Mouse (Mus musculus): ENCODE measurements around the gene Llgl2.

DNA sequence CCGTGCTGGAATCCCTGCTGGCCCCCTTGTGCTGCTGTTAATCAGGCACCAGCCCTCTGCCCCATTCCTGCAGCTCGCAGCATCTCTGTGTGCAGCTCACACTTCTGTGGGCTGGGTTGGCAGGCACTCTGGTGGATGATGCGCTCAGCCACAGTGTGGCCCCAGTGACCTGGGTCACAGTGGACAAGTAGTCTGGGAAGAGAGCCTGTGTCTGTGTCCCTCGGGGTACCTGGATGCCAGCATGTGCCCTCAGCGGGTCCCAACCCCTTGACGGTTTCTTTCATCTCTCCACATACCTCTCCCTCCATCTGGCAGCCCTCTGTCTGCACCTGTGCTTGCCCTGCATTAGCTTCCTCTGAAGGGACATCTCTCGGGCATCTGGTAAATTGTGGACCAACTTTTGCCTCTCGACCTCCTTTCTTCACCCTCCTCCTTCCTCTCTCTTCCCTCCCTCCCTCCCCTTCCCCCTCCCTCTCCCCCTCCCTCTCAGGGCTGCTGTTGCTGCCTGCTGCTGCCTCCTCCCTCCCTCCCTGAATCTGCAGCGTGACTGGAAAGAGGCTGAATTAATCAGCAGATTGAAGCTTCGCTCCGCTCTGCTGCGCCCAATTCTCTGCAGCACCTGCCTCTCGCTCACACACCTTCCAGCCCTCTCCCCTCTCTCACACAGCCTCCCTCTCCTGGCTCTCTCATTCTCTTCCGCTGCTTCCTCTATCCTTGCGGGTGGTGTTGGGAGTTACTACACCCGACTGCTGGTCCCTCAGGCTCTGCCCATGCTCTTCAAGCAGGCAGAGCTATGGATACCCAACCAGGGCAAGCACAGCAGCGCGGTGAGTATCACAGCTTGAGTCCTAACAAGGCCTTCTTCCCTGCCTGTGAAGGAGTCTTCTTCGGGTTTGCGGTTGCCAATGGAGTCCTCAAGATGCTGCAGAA, 43.4 kb upstream of the Llgl2 start:
- TF ChIP-seq CTCF (IDR thresholded peaks at IDR 0.05; ENCODE audit: borderline replicate concordance, extremely low read depth, insufficient read depth, insufficient read length), result no peak
- TF ChIP-seq POLR2A (IDR thresholded peaks at IDR 0.05; ENCODE audit: borderline replicate concordance, extremely low read depth, insufficient read depth, insufficient read length, poor library complexity, severe bottlenecking), result no peak
